Mouse (Mus musculus): ENCODE results near the gene Atxn1. TPM values are rescaled to one million over a fixed set of nuclear protein-coding genes. Genes with fewer than 3 reads are reported as not detected.

The Atxn1 gene
- polyA plus RNA-seq, 1 experiment from 2014 or later, result 12.8 TPM

DNA sequence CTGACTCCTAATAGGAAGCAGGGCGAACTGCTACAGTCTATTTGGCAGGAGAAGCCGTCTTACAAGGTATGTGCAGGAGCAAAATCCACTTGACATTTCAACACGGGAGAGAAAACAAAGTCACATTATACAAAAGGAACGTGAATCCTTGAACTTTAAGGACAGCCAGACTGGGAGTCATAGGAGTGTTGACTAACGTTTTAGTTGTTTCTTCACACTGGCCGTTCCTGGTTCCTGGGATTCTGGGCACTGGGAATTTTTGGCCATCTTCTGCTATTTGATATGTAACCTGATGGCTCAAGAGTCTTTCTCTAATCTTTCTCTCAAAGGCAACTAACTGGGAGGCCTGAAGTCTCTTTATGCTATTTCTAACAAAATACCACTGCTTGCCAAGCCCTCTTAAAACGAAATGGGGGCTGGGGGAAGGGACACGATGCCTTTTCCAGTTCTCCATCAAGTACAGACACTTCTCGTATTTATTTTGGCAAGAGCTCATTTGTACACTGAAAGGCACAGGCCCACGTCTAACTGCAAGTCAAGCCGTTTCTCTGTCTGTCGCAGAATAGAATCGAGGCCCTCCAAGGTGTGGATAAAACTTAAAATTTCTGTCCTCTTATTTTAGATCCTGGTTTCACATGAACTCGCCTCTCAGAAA is 4.4 kb downstream of the Atxn1 start:
- H3K9me3 ChIP-seq, result no peaks in the 10 kb centered on the region
- 0 out of 2 replicates have a peak overlapping the region, but pooled peaks have one; percentile 17 for H3K9ac ChIP-seq (replicated peaks)
- peaks cover 36% of the 10 kb centered on the region for H3K4me1 ChIP-seq
- no peaks in the 10 kb centered on the region for H3K27me3 ChIP-seq
- no peak for ATAC-seq (replicated peaks)
- no peak overlapping the region for H3K4me3 ChIP-seq
- no peak overlapping the region for H3K4me2 ChIP-seq (replicated peaks)
- no peaks in the 10 kb centered on the region; the same call in 1 of the 2 replicates for H3K36me3 ChIP-seq
- H3K27ac ChIP-seq (replicated peaks), result no peak overlapping the region
- 24% methylated on average over 14 of the region's 14 CpGs for WGBS

DNA sequence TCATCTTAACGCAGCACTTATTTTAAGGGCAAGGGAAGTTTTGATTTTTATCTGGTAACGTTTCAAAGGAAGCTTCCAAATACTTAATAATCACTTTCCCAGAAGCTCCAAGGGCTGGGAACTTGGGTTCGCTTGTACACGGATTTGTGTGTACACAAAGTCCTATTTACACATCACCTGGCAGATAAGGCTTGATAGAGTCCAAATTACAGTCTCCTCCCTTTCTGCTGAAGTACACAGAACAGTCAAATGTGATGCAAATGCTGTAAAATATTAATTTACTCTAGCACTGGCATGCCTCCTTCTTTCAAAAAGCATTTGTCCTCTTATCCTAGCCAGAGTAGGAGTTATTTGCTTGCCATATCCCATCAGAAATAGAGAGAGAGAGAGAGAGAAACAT is 6.5 kb downstream of the Atxn1 start:
- H3K27ac ChIP-seq (replicated peaks), result no peak overlapping the region
- H3K9me3 ChIP-seq, result no peaks in the 10 kb centered on the region
- no peak overlapping the region for H3K4me2 ChIP-seq (replicated peaks)
- no peak overlapping the region for H3K4me3 ChIP-seq
- H3K27me3 ChIP-seq, result no peaks in the 10 kb centered on the region
- no peak for ATAC-seq (replicated peaks)
- WGBS, result 75% methylated on average over 4 of the region's 4 CpGs
- no peak overlapping the region for H3K9ac ChIP-seq (replicated peaks)
- H3K4me1 ChIP-seq, result peaks cover 34% of the 10 kb centered on the region
- H3K36me3 ChIP-seq, result no peaks in the 10 kb centered on the region; the same call in 1 of the 2 replicates

DNA sequence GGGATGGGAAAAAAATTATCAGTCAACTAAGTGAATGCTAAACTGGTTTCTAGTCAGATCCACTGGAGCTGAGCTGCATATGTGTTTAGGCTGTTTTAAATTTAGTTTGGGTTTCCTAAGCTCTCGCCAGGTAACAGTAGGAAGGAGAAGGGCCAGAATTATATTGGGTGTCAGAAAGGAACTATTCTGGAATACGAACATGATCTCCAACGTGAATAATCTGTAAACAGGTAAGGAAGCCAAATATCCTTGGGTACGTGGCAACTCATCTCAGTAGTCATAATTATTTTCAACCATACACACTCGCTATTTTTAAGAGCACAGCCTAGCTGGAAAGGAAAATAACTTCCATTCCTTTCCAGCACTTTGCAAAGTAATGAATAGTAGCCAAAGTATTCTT is 7.2 kb downstream of the Atxn1 start:
- Histone ChIP-seq H3K9ac (replicated peaks) (no peak overlapping the region), H3K36me3 (no peaks in the 10 kb centered on the region; the same call in 1 of the 2 replicates), H3K27me3 (no peaks in the 10 kb centered on the region), H3K27ac (replicated peaks) (no peak overlapping the region), H3K4me3 (no peak overlapping the region), H3K4me2 (replicated peaks) (no peak overlapping the region), H3K9me3 (no peaks in the 10 kb centered on the region), H3K4me1 (peaks cover 30% of the 10 kb centered on the region)
- WGBS, result 79% methylated on average over 5 of the region's 5 CpGs
- ATAC-seq (replicated peaks), result no peak

DNA sequence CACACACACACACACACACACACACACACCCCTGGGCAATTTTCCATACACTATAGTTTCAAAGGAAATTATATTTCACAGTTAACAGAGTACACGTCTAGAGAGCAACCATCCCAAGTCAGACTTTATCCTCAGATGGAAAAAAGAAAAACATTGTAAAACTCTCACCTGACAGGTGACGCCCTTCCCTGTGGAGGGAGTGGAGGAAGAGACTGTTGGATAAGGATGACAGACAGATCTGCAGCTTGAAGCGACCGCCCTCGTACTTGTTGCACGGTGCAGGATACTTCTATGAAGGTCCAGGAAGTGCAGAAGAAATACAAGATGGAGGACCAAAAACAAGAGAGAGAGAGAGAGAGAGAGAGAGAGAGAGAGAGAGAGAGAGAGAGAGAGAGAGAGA is 8.5 kb downstream of the Atxn1 start:
- no peaks in the 10 kb centered on the region; the same call in 1 of the 2 replicates for H3K36me3 ChIP-seq
- no peak overlapping the region for H3K27ac ChIP-seq (replicated peaks)
- no peaks in the 10 kb centered on the region for H3K9me3 ChIP-seq
- H3K9ac ChIP-seq (replicated peaks), result no peak overlapping the region
- 89% methylated on average over 6 of the region's 6 CpGs for WGBS
- no peak overlapping the region for H3K4me3 ChIP-seq
- no peak for ATAC-seq (replicated peaks)
- no peak overlapping the region for H3K4me2 ChIP-seq (replicated peaks)
- H3K27me3 ChIP-seq, result no peaks in the 10 kb centered on the region
- peaks cover 17% of the 10 kb centered on the region for H3K4me1 ChIP-seq

DNA sequence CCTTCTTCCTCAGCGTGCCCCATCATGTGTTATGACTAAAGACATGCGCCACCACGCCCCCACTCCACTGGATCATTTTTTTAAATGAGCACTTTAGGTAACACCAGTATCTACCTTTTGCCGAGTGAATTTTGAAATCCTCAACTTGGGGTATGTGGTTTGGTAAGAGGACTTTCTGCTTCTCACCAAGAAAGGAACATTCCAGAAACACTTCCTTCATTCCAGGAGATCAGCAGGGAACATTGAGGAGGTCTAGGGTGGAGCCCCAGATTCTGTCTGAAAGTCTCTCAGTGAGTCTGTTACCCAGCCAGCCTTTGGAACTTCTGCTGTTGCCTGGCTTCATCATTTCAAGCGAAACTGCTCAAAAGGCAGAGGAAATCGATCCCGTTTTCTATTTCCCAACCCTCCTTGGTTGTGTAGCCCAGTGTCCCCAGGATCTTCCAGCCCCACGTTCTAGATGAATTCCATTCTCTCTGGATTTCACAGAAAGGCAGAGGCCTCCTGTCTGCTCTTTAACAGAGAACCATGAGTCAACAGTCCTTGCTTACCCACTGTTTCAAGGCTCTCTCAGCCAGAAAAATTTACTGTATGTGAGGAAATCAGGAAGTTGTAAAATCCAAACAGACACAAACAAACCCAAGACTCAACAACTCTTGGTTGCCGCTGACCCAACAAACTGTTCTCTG is 9.3 kb downstream of the Atxn1 start:
- 92% methylated on average over 9 of the region's 9 CpGs for WGBS
- no peak overlapping the region; the same call in 1 of the 2 replicates for H3K27ac ChIP-seq (replicated peaks)
- peaks cover 15% of the 10 kb centered on the region for H3K4me1 ChIP-seq
- no peak overlapping the region for H3K9ac ChIP-seq (replicated peaks)
- no peaks in the 10 kb centered on the region for H3K27me3 ChIP-seq
- ATAC-seq (replicated peaks), result no peak
- H3K4me3 ChIP-seq, result no peak overlapping the region
- H3K4me2 ChIP-seq (replicated peaks), result no peak overlapping the region
- no peaks in the 10 kb centered on the region for H3K9me3 ChIP-seq
- H3K36me3 ChIP-seq, result no peaks in the 10 kb centered on the region; the same call in 1 of the 2 replicates

DNA sequence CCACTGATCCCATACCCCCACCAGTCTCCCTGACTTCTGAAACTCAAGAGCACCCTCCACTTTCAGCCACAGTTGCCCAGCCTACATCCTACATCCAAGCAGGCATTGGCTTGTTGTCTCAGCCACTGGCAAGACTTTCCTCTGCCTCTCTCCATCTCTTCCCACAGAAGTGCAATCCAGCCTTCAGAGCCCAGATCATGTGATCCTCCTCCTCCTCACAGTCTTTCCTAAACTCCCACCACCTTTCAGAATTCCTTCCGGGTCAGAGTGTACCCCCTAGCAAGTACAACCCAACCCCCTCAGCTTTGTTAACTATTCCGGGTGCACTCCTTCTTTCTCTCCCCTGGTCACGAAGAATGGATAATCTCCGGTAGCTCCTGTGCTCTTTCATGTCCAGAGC is 11.7 kb downstream of the Atxn1 start:
- no peak overlapping the region for H3K9ac ChIP-seq (replicated peaks)
- peaks cover 8% of the 10 kb centered on the region for H3K4me1 ChIP-seq
- H3K36me3 ChIP-seq, result no peaks in the 10 kb centered on the region; the same call in 1 of the 2 replicates
- H3K27me3 ChIP-seq, result no peaks in the 10 kb centered on the region
- no peak for ATAC-seq (replicated peaks)
- H3K9me3 ChIP-seq, result no peaks in the 10 kb centered on the region
- H3K4me3 ChIP-seq, result no peak overlapping the region
- H3K27ac ChIP-seq (replicated peaks), result no peak overlapping the region
- WGBS, result 54% methylated on average over 4 of the region's 4 CpGs
- no peak overlapping the region for H3K4me2 ChIP-seq (replicated peaks)

DNA sequence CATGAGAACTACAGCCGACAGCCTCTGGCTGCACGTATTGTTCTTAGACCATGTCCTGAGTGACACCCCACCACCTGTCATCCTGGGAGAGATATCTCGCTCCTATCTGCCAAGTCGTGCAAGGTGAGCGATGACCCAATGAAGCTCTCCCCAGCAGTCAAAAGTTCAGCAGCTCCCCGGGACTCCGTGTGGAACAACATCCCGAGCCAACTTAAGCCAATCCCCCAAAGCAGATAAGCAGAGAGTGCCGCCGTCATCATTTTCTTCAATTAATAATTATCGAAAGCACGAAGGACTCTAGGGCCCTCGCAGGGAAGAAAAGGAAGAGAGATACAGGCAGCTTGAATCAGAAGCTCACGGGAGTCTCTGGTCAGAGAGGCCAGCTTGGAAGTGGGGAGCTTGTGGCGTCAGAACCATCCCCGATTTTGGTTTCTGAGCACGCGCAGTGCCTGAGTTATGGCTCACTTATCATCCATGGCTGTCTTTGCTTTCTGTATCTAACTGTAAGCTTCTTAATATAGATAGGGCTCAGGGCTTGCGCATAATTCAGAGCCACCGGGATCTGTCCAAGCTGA is 13.7 kb downstream of the Atxn1 start:
- ATAC-seq (replicated peaks), result 0 out of 2 replicates have a peak, but pooled peaks have one; percentile 11
- H3K4me3 ChIP-seq, result no peak overlapping the region
- H3K27ac ChIP-seq (replicated peaks), result no peak overlapping the region
- no peaks in the 10 kb centered on the region for H3K9me3 ChIP-seq
- H3K4me2 ChIP-seq (replicated peaks), result no peak overlapping the region
- H3K9ac ChIP-seq (replicated peaks), result no peak overlapping the region
- H3K36me3 ChIP-seq, result no peaks in the 10 kb centered on the region; the same call in 1 of the 2 replicates
- 90% methylated on average over 20 of the region's 20 CpGs for WGBS
- peaks cover 8% of the 10 kb centered on the region for H3K4me1 ChIP-seq
- no peaks in the 10 kb centered on the region for H3K27me3 ChIP-seq

DNA sequence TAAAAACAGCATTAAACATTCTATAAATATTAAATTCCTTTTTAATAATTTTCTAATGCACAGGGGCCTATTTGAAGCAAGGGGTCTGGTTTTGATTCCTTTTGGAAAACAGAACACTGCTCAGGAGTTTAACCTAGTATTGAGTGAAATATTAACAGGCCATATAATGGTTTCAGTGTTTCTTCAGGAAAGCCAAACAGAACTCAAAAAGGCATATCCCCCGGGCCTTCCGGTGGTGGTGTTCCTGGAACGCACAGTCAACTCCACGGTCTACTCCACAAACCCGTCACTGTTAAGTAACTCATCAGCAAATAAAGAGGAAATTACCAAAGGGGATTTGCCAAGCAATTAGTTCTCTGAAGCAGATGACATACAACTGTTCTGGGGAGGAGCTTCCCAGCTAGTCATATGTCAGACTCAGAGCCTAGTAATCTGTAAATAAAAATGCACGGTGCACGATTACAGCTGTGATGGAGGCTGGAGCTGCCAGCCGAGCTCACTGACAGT is 14.4 kb downstream of the Atxn1 start:
- peak; percentile 64 for ATAC-seq (replicated peaks)
- Histone ChIP-seq H3K9ac (replicated peaks) (no peak overlapping the region), H3K9me3 (no peaks in the 10 kb centered on the region), H3K4me3 (no peak overlapping the region), H3K27ac (replicated peaks) (peak overlapping the region; percentile 32; the same call in 1 of the 2 replicates), H3K27me3 (no peaks in the 10 kb centered on the region), H3K4me1 (peaks cover 8% of the 10 kb centered on the region), H3K4me2 (replicated peaks) (no peak overlapping the region), H3K36me3 (no peaks in the 10 kb centered on the region; the same call in 1 of the 2 replicates)
- 37% methylated on average over 8 of the region's 8 CpGs for WGBS

DNA sequence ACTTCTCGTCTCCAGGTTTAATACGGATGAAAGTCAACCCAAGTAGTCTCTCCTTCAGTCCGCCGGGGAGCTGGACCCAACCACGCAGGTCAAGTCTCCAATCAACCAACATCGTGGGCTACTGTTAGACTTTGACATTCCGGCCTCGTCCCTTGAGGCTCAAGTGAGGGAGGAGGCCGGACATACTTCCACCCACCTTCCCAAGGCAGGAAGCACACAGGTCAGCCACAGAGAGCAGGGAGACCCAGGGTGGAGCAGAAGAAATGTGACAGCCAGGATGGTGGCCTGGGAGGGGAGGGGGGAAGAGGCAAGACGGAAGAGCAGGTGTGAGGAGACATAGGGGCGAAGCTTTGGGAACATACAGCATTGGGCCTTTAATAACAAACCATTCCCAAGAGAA is 18.7 kb downstream of the Atxn1 start:
- no peaks in the 10 kb centered on the region for H3K9me3 ChIP-seq
- H3K4me2 ChIP-seq (replicated peaks), result no peak overlapping the region
- no peaks in the 10 kb centered on the region; the same call in 1 of the 2 replicates for H3K36me3 ChIP-seq
- ATAC-seq (replicated peaks), result no peak
- H3K9ac ChIP-seq (replicated peaks), result no peak overlapping the region
- H3K4me3 ChIP-seq, result no peak overlapping the region
- H3K27ac ChIP-seq (replicated peaks), result no peak overlapping the region
- H3K27me3 ChIP-seq, result no peaks in the 10 kb centered on the region
- peaks cover 8% of the 10 kb centered on the region for H3K4me1 ChIP-seq
- 95% methylated on average over 11 of the region's 11 CpGs for WGBS

DNA sequence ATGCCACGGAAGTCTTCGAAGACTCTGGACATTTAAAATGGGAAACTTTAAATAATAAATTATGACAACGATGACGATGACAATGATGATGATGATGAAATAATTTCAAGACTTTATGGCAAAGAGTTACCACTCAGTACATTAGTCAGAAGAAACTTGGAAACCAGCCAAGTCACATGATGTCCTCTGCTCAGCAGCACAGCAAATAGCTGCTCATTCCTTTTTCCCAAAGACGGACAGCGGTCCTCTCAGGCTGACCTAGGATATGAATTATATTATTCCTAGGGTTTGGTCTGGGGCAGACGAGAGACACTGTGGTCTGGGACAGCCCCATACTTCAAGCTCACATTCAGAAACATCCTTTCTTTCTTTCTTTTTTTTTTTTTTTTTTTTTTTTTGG is 22.5 kb downstream of the Atxn1 start:
- no peak overlapping the region for H3K4me2 ChIP-seq (replicated peaks)
- no peaks in the 10 kb centered on the region for H3K27me3 ChIP-seq
- H3K4me3 ChIP-seq, result no peak overlapping the region
- ATAC-seq (replicated peaks), result no peak
- no peaks in the 10 kb centered on the region; the same call in 1 of the 2 replicates for H3K36me3 ChIP-seq
- WGBS, result 89% methylated on average over 7 of the region's 7 CpGs
- H3K9ac ChIP-seq (replicated peaks), result no peak overlapping the region
- H3K4me1 ChIP-seq, result no peaks in the 10 kb centered on the region
- no peak overlapping the region for H3K27ac ChIP-seq (replicated peaks)
- H3K9me3 ChIP-seq, result no peaks in the 10 kb centered on the region

DNA sequence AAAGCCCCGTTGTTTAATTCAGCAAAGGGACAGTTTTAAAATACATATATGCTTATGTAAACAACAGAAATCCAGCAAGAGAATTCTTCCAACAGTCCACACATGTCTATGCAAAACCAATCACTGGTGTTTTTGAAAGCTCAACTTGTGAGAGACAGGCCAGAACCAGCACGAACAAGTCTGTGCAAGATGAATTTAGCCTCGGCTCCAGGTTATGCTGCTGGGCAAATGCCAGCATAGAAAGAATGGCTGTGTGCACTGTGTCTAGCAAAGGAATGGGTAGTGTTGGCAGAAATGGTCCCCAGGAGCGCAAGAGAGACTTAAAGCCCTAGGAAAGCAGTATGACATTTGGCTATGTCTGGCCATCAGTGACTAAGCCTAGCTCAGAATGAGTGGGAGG is 24.1 kb downstream of the Atxn1 start:
- H3K36me3 ChIP-seq, result no peaks in the 10 kb centered on the region; the same call in 1 of the 2 replicates
- H3K27me3 ChIP-seq, result no peaks in the 10 kb centered on the region
- H3K9ac ChIP-seq (replicated peaks), result no peak overlapping the region
- WGBS, result 87% methylated on average over 4 of the region's 4 CpGs
- no peak for ATAC-seq (replicated peaks)
- no peak overlapping the region for H3K4me3 ChIP-seq
- no peaks in the 10 kb centered on the region for H3K9me3 ChIP-seq
- H3K4me2 ChIP-seq (replicated peaks), result no peak overlapping the region
- 0 out of 2 replicates have a peak, but pooled peaks cover 2% of the 10 kb centered on the region for H3K4me1 ChIP-seq
- no peak overlapping the region for H3K27ac ChIP-seq (replicated peaks)

DNA sequence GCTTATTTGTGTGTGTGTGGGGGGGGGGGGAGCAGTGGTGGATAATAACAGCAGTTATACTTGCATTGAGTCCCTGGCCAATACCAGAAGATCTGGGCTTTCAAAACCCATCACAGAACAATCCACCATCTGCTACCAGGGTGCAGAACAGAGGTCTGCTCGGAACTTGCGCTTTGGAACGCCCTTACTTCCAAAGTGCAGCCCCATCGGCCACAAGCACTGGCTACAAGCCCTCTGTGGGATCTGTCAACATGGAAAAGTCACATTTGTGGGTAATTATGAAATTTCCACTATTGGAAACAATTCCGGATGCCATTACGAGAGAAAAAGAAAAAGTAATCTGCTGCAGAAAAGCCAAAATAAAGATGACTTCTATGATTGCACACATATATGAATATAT is 25.2 kb downstream of the Atxn1 start:
- Histone ChIP-seq H3K9me3 (no peaks in the 10 kb centered on the region), H3K4me3 (no peak overlapping the region), H3K4me2 (replicated peaks) (no peak overlapping the region), H3K27me3 (no peaks in the 10 kb centered on the region), H3K36me3 (no peaks in the 10 kb centered on the region; the same call in 1 of the 2 replicates), H3K27ac (replicated peaks) (no peak overlapping the region), H3K9ac (replicated peaks) (no peak overlapping the region), H3K4me1 (0 out of 2 replicates have a peak, but pooled peaks cover 2% of the 10 kb centered on the region)
- 80% methylated on average over 6 of the region's 6 CpGs for WGBS
- ATAC-seq (replicated peaks), result no peak

Measured in forebrain, embryonic 15.5 days (tissue).